Mouse (Mus musculus) olfactory bulb, adult 2 months (tissue): ENCODE results near the gene Slc30a1. TPM values are rescaled to one million over a fixed set of nuclear protein-coding genes. Genes with fewer than 3 reads are reported as not detected.

Source experiments
- H3K27ac ChIP-seq: fragments of 200-500 bp; 2 replicates; pipeline ENCODE4 v1.5.1; 2012; ENCODE audit warnings: low read depth, low read length; ENCODE audit not compliant: insufficient read depth
- H3K4me1 ChIP-seq: fragments of 200-500 bp; 2 replicates; pipeline ENCODE4 v1.6.1; 2012; ENCODE audit warnings: low read length; ENCODE audit not compliant: control insufficient read depth, insufficient read depth
- H3K4me3 ChIP-seq: fragments of 200-500 bp; 2 replicates; pipeline ENCODE4 v1.5.1; 2012; ENCODE audit warnings: mild to moderate bottlenecking, low read depth, low read length, moderate library complexity; ENCODE audit not compliant: insufficient read depth
- CTCF ChIP-seq: fragments of 200-500 bp; IDR thresholded peaks from 2 replicates; pipeline ENCODE4 v1.5.1; 2012; ENCODE audit warnings: low read depth, mild to moderate bottlenecking, low read length, moderate library complexity; ENCODE audit not compliant: insufficient read depth
- POLR2A ChIP-seq: fragments of 200-500 bp; IDR thresholded peaks from 2 replicates; pipeline ENCODE4 v1.6.1; 2012; ENCODE audit warnings: mild to moderate bottlenecking, low read depth, low read length, moderate library complexity; ENCODE audit not compliant: insufficient read depth
- WGBS: fragments of 180-500 bp; shearing (Covaris S2); methylation state at CpG from one replicate; pipeline ENCODE4 v1.1.7; 2018; 5-methylcytosine and 5-hydroxymethylcytosine counted together
- polyA plus RNA-seq: library from polyadenylated mRNA; stranded (reverse); fragments of >200 nt; gene quantifications from 2 replicates; pipeline ENCODE4 v1.2.4, GENCODE M21; 2012; ENCODE audit warnings: low replicate concordance; ENCODE audit not compliant: missing spikeins, insufficient read depth, insufficient read length

Slc30a1 gene
- polyA plus RNA-seq, 1 experiment: not detected

GRCm38 (mm10) chr1:191911067-191911668 is 4.6 kb downstream of the Slc30a1 start:
- TF ChIP-seq CTCF (no peak), POLR2A (no peak)
- Histone ChIP-seq H3K27ac (no peak overlapping the region), H3K4me3 (peak overlapping the region; percentile 34), H3K4me1 (peaks cover 15% of the 10 kb centered on the region)
- 61% methylated on average over 3 of the region's 3 CpGs for WGBS

GRCm38 (mm10) chr1:191914647-191915046 is 8.1 kb downstream of the Slc30a1 start:
- no peak overlapping the region for H3K4me3 ChIP-seq
- peaks cover 7% of the 10 kb centered on the region for H3K4me1 ChIP-seq
- 89% methylated on average over 6 of the region's 6 CpGs for WGBS
- no peak for TF ChIP-seq CTCF
- TF ChIP-seq POLR2A: no peak
- H3K27ac ChIP-seq: no peak overlapping the region

DNA sequence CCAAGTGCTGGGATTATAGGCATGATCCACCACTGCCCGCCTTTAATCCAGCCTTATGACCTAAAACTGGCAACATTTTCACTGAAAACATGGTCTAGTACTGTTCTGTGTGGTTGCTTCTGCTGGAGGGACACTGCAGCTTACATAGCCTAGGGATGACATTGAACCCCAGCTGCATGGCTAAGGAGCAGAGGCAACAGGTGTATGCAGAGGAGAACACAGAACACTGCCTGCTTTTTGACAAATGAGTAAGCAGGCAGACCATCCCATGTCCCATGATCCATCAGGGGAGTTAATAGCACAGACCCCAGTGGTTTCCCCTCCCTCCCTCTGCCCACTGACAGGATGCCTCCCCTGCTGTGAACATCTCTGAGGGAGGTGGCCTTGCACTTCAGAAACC is 9.0 kb downstream of the Slc30a1 start:
- no peak overlapping the region for H3K4me3 ChIP-seq
- TF ChIP-seq CTCF (no peak), POLR2A (no peak)
- H3K27ac ChIP-seq: no peak overlapping the region
- WGBS: 81% methylated on average over 1 of the region's 1 CpGs
- H3K4me1 ChIP-seq: peaks cover 7% of the 10 kb centered on the region

- TF ChIP-seq CTCF: no peak
- TF ChIP-seq POLR2A: no peak
- no peak overlapping the region for H3K4me3 ChIP-seq
- WGBS: 64% methylated on average over 5 of the region's 5 CpGs
These were observed 10.3 kb downstream of the Slc30a1 start for GRCm38 (mm10) chr1:191916876-191917275.

GRCm38 (mm10) chr1:191919336-191919735 is 12.8 kb downstream of the Slc30a1 start:
- TF ChIP-seq POLR2A: no peak
- TF ChIP-seq CTCF: no peak
- no peak overlapping the region for H3K4me3 ChIP-seq
- H3K27ac ChIP-seq: no peak overlapping the region
- H3K4me1 ChIP-seq: 0 out of 2 replicates have a peak, but pooled peaks cover 2% of the 10 kb centered on the region
- WGBS: 92% methylated on average over 2 of the region's 2 CpGs

More at GRCm38 (mm10) chr1:191916876-191917275, 10.3 kb downstream of the Slc30a1 start:
- H3K27ac ChIP-seq: no peak overlapping the region
- peaks cover 4% of the 10 kb centered on the region for H3K4me1 ChIP-seq

- WGBS: 91% methylated on average over 3 of the region's 3 CpGs
- Histone ChIP-seq H3K4me1 (peaks cover 4% of the 10 kb centered on the region; the same call in 1 of the 2 replicates), H3K4me3 (no peak overlapping the region), H3K27ac (no peak overlapping the region)
- no peak for TF ChIP-seq CTCF
- no peak for TF ChIP-seq POLR2A
These were observed 15.1 kb downstream of the Slc30a1 start for GRCm38 (mm10) chr1:191921701-191922100.

GRCm38 (mm10) chr1:191925496-191925895 is 18.9 kb downstream of the Slc30a1 start:
- TF ChIP-seq CTCF (no peak), POLR2A (no peak)
- H3K4me1 ChIP-seq: peaks cover 25% of the 10 kb centered on the region
- 60% methylated on average over 4 of the region's 4 CpGs for WGBS
- no peak overlapping the region for H3K4me3 ChIP-seq
- H3K27ac ChIP-seq: no peak overlapping the region

DNA sequence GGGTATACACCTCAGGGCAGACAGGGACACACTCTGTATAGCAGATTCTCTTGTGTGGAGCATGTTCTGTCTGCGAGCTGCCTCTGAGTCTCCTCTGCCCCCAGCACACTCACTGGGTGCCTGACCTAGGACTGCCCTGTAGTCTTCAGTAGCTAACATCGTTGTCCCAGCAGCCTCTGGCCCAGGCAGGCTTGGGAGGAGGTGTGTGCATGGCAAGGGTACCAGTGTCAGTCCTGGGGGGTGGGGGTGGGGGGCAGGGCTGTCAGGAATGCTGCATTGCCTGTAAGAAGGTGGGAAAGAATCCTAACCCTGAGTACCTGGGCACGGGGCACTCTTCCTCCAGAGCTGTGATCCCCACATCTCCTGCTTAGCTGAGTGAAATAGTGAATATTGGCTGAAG is 20.1 kb downstream of the Slc30a1 start:
- Histone ChIP-seq H3K4me1 (peaks cover 25% of the 10 kb centered on the region), H3K27ac (no peak overlapping the region), H3K4me3 (no peak overlapping the region)
- TF ChIP-seq CTCF (no peak), POLR2A (no peak)
- 78% methylated on average over 3 of the region's 3 CpGs for WGBS

DNA sequence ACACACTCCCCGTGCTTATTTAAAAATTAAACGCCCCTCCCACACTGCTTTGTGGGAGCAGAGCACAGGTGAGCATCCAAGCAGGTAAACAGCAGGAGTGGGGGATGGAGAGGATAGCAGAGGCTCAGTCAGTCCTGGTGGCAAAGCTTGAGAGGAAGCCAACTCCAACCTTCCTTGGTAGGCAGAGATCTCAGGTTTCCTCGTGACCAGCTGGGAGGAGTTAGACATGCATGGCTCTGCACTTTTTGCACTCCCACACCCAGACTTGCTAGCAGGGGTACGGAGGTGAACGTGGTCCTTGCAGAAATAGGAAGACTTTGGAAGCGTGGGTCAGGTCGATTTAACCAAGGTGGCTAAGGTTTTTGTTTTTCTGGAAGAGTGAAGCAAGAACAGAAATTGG is 21.8 kb downstream of the Slc30a1 start:
- Histone ChIP-seq H3K27ac (no peak overlapping the region), H3K4me3 (no peak overlapping the region), H3K4me1 (peaks cover 25% of the 10 kb centered on the region)
- WGBS: 81% methylated on average over 7 of the region's 7 CpGs
- no peak for TF ChIP-seq CTCF
- TF ChIP-seq POLR2A: no peak

DNA sequence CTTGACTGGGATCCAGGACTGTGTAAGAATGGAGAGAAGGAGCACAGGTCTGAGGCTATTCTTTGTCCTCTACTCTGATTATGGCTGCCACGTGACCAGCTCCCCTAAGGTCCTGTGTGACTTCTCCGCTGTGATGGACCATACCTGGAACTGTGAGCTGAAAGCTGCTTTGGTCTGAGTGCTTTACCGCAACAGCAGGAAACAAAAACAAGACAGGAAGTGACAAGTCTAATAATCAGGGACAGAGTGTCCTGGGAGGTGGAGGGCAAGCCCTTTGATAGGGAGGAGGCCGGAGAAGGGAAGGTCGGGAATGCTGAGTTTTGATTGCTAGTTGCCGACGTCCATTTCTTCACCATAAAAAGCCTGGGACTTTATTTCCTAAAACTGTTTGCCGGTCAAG is 22.5 kb downstream of the Slc30a1 start:
- TF ChIP-seq POLR2A (no peak), CTCF (no peak)
- no peak overlapping the region for H3K27ac ChIP-seq
- WGBS: 85% methylated on average over 8 of the region's 8 CpGs
- H3K4me3 ChIP-seq: no peak overlapping the region
- peaks cover 25% of the 10 kb centered on the region for H3K4me1 ChIP-seq
